Mouse (Mus musculus) layer of hippocampus, adult 11-12 months (tissue): ENCODE measurements at regions not wholly inside any gene's neighbourhood (a gene's known extent, or its start where the extent isn't known, plus 50 kb on each side); places are given as distances from the start of the nearest gene placed in this dataset.

Experiments used
- DNase-seq: peaks from one replicate; pipeline ENCODE4 v3.0.0; 2022; ENCODE audit warnings: low spot score

- DNase-seq: no peak
Observed at GRCm38 (mm10) chr6:24263796-24264195, 95.9 kb upstream of the Slc13a1 start.

- DNase-seq: no peak
Observed at GRCm38 (mm10) chr6:24262578-24262977, 94.7 kb upstream of the Slc13a1 start.

GRCm38 (mm10) chr6:24245591-24245990 is 77.7 kb upstream of the Slc13a1 start:
- no peak for DNase-seq

DNA sequence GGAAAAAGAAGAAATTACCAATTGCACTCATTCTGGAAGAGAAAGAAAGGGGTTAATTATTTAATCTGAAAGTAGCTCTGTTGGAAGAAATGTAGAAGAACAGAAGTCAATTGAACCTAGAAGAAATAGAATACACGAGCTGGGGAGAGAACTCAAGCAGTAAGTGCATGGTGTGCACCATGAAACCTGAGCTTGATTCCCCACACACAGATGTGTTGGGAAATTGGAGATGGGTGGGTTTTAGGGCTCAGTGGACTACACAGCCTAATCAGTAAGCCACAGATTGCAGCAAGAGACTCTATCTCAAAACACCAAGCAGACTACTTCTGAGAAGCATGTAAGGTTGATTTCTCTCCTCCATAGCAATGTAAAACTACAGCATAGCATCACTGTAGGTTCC is 70.6 kb upstream of the Slc13a1 start:
- no peak for DNase-seq

DNA sequence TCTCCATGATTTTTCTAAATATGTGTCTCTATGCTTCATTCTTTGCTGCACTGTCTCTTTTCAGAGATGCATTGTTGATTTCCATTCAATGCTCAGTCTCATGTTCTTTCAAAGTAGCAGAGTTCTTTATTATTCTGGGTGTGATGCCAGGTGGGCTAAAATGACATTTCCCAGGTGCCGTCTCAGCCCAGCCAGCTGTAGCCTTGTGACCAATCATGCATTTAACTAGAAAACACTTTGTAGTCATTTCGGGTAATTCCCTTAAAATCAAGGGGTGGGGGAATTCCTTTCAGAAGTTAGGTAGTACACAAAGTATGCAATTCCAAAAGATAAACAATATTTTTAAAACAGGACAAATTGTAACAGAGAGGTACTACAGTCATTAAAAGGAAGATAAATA is 70.2 kb upstream of the Slc13a1 start:
- no peak for DNase-seq

- no peak for DNase-seq
Observed at GRCm38 (mm10) chr6:24233626-24234025, 65.7 kb upstream of the Slc13a1 start.

DNA sequence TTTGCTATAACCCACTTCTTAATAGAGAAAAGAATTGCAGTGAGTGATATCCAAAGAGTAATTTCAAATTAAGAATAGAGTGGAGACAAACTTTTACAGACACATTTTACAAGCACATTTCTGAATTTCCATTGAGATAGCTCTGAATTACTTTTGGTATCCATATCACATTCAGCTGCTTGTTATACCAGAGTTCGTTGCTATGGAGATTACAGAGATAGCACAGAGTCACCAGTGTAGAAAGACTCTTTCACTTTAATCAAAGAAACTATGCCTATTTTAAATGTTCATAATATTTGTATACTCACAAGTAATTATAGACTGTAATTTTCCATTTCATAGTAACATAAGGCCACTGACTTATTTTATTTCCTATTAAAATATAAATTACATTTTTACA is 52.7 kb upstream of the Slc13a1 start:
- no peak for DNase-seq

DNA sequence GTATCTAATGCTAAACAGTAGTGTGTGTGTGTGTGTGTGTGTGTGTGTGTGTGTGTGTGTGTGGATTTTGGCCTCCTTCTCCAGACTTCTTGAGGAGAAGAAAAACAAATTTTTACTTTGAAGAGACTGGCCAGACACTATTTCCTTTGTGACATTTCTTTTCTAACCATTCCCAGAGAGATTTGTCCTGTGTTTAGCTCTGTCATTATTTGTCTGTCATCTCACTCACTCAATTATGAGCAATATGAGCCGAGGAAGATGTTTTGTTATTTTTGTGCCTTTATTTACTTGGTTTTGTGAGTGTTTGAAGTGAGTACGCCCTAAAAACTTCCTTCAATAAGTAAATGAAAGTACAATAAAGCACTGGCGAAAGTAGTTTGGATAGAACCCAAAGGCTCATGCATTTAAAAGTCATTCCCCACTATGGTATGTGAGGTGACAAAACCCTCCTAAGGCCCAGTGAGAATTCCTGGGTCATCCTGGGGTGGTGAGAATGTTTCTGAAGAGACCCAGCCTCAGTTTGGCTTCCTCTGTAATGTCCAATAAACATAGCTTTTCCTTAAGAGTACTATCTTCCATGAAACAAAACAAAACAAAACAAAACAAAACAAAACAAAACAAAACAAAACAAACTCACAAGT is 52.1 kb upstream of the Slc13a1 start:
- DNase-seq: no peak
